Mouse (Mus musculus) ES-E14 (cell line): Measurements from ENCODE around the gene Gm28308. TPM values are rescaled to one million over a fixed set of nuclear protein-coding genes. Genes with fewer than 3 reads are reported as not detected.

Experiments used
- DNase-seq: peaks from one replicate; pipeline ENCODE4 v3.0.0-alpha.2; 2013; ENCODE audit warnings: low read depth, low spot score
- H3K27ac ChIP-seq: 2 replicates; pipeline ENCODE4 v1.5.1; 2012; ENCODE audit warnings: low read depth, mild to moderate bottlenecking, low read length, moderate library complexity, mixed read lengths; ENCODE audit not compliant: poor library complexity, insufficient read depth, severe bottlenecking
- H3K36me3 ChIP-seq: 2 replicates; pipeline ENCODE4 v1.6.1; 2012; ENCODE audit warnings: mild to moderate bottlenecking, low read length, moderate library complexity, mixed read lengths; ENCODE audit not compliant: control insufficient read depth, poor library complexity, insufficient read depth, severe bottlenecking
- H3K4me1 ChIP-seq, 2 experiments: fragments of 150-350 bp in 1 of 2; sonication (generic) in 1 of 2; 2 replicates each; pipeline ENCODE4 v1.6.1; 2012; ENCODE audit warnings: low read length in 2 of 2, mild to moderate bottlenecking in 1 of 2, mixed read lengths in 1 of 2; ENCODE audit not compliant: control insufficient read depth in 2 of 2, insufficient read depth in 2 of 2, poor library complexity in 1 of 2
- H3K4me3 ChIP-seq, 2 experiments: fragments of 150-350 bp in 1 of 2; sonication (generic) in 1 of 2; 2 replicates each; pipeline ENCODE4 v1.5.1; 2012; ENCODE audit warnings: low read length in 2 of 2, low read depth in 1 of 2, mild to moderate bottlenecking in 1 of 2, mixed read lengths in 1 of 2; ENCODE audit not compliant: insufficient read depth in 1 of 2, poor library complexity in 1 of 2, severe bottlenecking in 1 of 2
- H3K9ac ChIP-seq: 2 replicates; pipeline ENCODE4 v1.6.1; 2012; ENCODE audit warnings: low read depth, mild to moderate bottlenecking, low read length, mixed read lengths; ENCODE audit not compliant: poor library complexity, insufficient read depth, severe bottlenecking
- H3K9me3 ChIP-seq: fragments of 150-350 bp; sonication (generic); 2 replicates; pipeline ENCODE4 v1.6.1; 2012; ENCODE audit warnings: low read depth, mild to moderate bottlenecking, low read length; ENCODE audit not compliant: control insufficient read depth, insufficient read depth
- CHD2 ChIP-seq: IDR thresholded peaks from 2 replicates; pipeline ENCODE4 v1.6.1; 2014; ENCODE audit warnings: mild to moderate bottlenecking, low read depth, low read length, inconsistent platforms
- HCFC1 ChIP-seq: IDR thresholded peaks from 2 replicates; pipeline ENCODE4 v1.6.1; 2012; ENCODE audit warnings: low read length, inconsistent platforms, borderline replicate concordance; ENCODE audit not compliant: insufficient read depth
- MAFK ChIP-seq: IDR thresholded peaks from 2 replicates; pipeline ENCODE4 v1.6.1; 2014; ENCODE audit warnings: mild to moderate bottlenecking, low read depth, low read length, inconsistent platforms; ENCODE audit not compliant: insufficient read depth
- ZC3H11A ChIP-seq: IDR thresholded peaks from 2 replicates; pipeline ENCODE4 v1.6.1; 2012; ENCODE audit warnings: low read depth, mild to moderate bottlenecking, inconsistent platforms, low read length, borderline replicate concordance
- ZNF384 ChIP-seq: IDR thresholded peaks from 2 replicates; pipeline ENCODE4 v1.6.1; 2012; ENCODE audit warnings: low read depth, low read length, inconsistent platforms
- in situ Hi-C, 2 experiments: fragments of 600-800 bp; cut with MboI; formaldehyde crosslinking; loops; one replicate each; pipeline ENCODE4 v1.15.1; 2025; ENCODE audit warnings: low sequenced_read_pairs in 2 of 2, inconsistent platforms in 1 of 2; ENCODE audit not compliant: unreplicated experiment in 2 of 2
- total RNA-seq: library from RNA; depleted of rRNA; stranded (reverse); fragments of 300-350 nt; gene quantifications from 2 replicates; pipeline ENCODE4 v1.2.3, GENCODE M21; 2012

The Gm28308 gene
- total RNA-seq, 1 experiment, result 0.31 TPM

DNA sequence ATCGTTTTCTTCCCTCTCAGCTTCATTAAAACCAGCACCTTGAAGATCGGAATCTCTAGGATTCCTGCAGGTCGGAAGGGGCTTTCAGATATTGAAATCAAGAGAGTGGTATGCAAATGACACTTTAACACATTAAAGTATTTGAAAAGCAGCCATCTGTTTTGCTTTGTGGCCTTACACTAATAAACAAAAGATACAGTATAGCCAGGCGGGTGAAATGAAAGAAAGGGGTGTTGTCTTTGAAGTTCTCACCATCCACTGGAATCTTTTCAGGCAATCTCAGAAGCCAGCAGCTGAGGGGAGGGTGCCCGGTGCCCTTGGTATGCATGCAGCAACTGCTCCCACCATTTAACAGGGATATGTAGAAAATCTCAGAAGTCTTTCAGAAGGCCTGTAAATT lies 59.1 kb downstream of the Gm28308 start:
- in situ Hi-C loops, result no loop called here
- Histone ChIP-seq H3K4me3 (no peak overlapping the region), H3K4me1 (peaks cover 0 to 9% of the 10 kb centered on the region in 2 experiments; a peak in 1 of 4 replicates), H3K27ac (no peak overlapping the region), H3K9ac (no peak overlapping the region), H3K36me3 (no peaks in the 10 kb centered on the region), H3K9me3 (no peaks in the 10 kb centered on the region)
- DNase-seq, result no peak
- no peak for TF ChIP-seq CHD2
- TF ChIP-seq MAFK, result no peak
- TF ChIP-seq ZNF384, result no peak
- TF ChIP-seq HCFC1, result no peak
- TF ChIP-seq ZC3H11A, result no peak

DNA sequence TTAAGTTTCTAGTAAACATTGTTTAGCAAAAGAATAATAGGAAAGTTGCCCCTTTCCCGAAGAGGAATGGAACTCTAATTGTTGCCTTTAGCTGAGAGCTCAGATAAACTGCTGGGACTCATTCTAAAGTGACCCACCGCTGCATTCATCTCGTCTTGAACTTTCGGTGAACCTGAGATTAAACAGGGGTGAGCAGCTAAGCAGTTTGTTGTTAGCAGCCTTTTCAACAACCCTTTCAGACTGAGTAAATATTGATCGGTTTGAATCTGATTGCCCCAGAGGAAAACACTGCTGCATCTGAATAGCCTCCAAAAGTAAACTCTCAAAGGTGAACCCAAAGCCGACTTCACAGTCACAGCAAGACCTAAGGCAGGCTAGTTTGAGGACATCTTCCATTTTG lies 59.9 kb downstream of the Gm28308 start:
- Histone ChIP-seq H3K4me3 (no peak overlapping the region), H3K36me3 (no peaks in the 10 kb centered on the region), H3K27ac (no peak overlapping the region), H3K9ac (no peak overlapping the region), H3K4me1 (peaks cover 0 to 8% of the 10 kb centered on the region in 2 experiments; a peak in 1 of 4 replicates), H3K9me3 (no peaks in the 10 kb centered on the region)
- TF ChIP-seq ZNF384 (no peak), HCFC1 (no peak), ZC3H11A (no peak), CHD2 (no peak), MAFK (no peak)
- DNase-seq, result no peak
- in situ Hi-C loops, result no loop called here

DNA sequence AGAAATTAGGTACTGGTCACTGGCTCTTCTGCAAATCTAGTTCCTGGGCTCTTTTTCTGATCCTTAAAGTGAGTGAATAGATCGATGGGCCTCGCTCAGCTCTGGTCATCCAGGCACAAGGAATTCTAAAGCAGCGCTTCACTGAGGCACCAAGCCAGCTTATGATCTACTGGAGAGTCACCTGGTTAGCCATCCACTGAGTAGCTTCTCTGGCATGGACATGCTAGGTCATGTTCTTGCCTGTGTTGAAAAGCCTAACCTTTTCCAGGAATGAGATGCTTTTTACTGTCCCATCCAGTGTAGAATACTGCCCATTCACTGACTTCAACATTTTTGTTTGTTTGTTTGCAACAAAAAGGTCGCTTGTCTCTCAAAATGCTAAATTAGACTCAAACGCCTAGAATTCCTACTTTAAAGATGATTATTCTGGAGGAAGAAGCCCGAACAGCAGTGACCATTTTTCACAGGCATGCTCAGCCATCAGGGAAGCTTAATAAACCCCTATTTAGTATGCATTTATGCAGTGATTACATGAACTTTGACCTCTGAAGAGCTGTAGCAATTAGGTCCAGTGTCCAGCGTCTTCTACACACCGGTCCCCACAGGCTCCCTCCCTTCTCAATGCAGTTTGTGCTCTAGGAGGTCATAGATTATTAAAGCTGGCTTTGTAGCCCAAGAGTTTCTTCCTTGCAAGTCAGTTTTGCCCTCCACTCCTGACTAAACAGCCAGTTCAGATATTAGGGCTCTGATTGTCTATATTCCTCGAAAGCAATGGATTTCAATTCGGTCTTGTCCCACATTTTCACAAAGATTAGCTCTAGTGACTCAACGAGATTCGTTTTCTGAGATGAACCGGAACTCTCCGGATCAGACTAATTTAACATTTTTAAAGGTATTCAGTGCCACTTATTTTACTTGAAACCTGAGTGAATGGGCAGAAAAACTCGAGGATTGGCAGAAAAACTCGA lies 60.6 kb downstream of the Gm28308 start:
- Histone ChIP-seq H3K9ac (no peak overlapping the region), H3K36me3 (no peaks in the 10 kb centered on the region), H3K9me3 (no peaks in the 10 kb centered on the region), H3K4me3 (no peak overlapping the region), H3K27ac (no peak overlapping the region), H3K4me1 (peaks cover 0 to 7% of the 10 kb centered on the region in 2 experiments; a peak in 1 of 4 replicates)
- no peak for DNase-seq
- TF ChIP-seq MAFK (no peak), CHD2 (no peak), ZNF384 (no peak), ZC3H11A (no peak), HCFC1 (no peak)
- in situ Hi-C loops, result no loop called here

DNA sequence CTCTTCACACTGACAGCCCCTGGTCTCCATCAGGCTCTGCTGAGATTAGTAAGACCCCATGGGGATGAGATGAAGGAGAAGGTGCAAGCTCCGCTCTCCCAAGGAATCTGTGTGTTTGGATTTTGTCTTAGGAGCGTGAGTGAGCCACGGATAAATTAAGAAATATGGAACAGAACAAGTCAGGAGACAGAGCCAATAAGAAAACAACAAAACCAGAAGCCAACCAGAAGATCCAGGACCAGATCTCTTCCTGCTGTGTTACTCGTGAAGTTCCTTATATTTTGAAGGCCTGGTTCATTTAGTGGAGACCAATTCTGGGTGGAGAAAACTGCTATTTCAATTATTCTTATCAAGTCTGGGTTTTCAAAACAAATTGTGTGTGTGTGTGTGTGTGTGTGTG lies 61.6 kb downstream of the Gm28308 start:
- TF ChIP-seq MAFK (no peak), CHD2 (no peak), ZNF384 (no peak), HCFC1 (no peak), ZC3H11A (no peak)
- H3K36me3 ChIP-seq, result no peaks in the 10 kb centered on the region
- in situ Hi-C loops, result no loop called here
- H3K9me3 ChIP-seq, result no peaks in the 10 kb centered on the region
- no peak overlapping the region for H3K9ac ChIP-seq
- no peak overlapping the region for H3K4me3 ChIP-seq
- DNase-seq, result no peak
- peaks cover 0 to 3% of the 10 kb centered on the region in 2 experiments; a peak in 1 of 4 replicates for H3K4me1 ChIP-seq
- H3K27ac ChIP-seq, result no peak overlapping the region
